Mouse (Mus musculus): ENCODE data around the gene Emd.

GRCm38 (mm10) chrX:74248651-74249050 lies 5.8 kb upstream of the Emd start:
- no peak; the same call in 1 of the 2 replicates for TF ChIP-seq CTCF (IDR thresholded peaks at IDR 0.05; ENCODE audit: low read depth, low read length)
- TF ChIP-seq TAL1 (conservative IDR thresholded peaks at IDR 0.05; ENCODE audit: low read depth, low read length) = no peak
- no peak for TF ChIP-seq GATA1 (IDR thresholded peaks at IDR 0.05; ENCODE audit: borderline replicate concordance, low read length)
